Mouse (Mus musculus): Measurements from ENCODE around the gene Slc35e3.
"Not testable (repeated sequence)": the region's sequence is repeated elsewhere in the genome, so short reads cannot be mapped to it uniquely, and the experiment has no call there.

Gene Slc35e3

DNA sequence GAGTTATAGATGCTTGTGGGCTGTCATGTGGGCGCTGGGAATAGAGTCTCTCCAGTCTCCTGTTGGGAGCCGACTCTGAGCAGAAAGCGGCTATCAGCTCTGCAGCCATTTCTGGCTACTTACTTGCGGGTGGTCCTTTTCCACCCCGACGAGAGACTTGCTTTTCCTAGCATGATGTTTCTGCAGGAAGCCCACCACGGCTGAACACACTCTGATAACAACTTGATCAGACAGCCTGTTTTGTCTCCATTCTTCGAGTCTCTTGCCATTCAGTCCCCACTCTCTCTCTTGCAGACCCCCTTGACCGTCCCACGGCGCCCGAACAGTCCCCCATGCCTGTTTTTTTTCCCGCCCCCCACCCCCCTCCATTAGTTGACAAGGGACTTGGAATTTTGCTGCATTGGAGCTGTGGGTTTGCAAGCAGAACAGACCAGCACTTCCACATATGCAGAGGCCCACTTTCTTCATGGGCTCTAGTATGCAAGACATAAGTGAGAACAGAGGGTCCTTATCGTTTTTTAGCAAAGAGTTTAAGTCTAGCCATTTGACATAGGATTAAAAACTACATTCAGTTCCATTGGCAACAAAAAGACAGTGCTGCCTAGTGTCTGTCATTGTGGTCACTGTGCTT, 13.1 kb downstream of the Slc35e3 start:
- no peak for DNase-seq (ENCODE audit: low spot score in 2 of 2)

DNA sequence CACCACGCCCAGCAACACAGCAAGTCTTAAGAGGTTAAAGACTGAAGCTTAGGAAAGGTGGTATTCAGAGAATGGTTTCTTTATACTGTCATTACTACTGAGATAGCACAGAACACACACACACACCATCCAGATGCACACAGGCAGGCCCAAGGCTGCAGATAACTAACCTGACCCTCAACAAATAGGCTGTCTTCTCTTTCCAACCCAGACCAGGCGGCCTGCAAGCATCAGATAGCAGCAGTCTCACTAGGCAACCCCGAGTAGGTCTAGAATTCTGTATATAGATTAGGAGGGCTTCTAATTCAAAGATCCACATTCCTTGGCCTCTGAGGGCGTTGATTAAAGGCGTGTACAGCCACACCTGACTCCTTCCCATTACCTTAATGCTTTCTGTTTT, 14.0 kb downstream of the Slc35e3 start:
- DNase-seq (ENCODE audit: low spot score in 2 of 2) = no peak

DNA sequence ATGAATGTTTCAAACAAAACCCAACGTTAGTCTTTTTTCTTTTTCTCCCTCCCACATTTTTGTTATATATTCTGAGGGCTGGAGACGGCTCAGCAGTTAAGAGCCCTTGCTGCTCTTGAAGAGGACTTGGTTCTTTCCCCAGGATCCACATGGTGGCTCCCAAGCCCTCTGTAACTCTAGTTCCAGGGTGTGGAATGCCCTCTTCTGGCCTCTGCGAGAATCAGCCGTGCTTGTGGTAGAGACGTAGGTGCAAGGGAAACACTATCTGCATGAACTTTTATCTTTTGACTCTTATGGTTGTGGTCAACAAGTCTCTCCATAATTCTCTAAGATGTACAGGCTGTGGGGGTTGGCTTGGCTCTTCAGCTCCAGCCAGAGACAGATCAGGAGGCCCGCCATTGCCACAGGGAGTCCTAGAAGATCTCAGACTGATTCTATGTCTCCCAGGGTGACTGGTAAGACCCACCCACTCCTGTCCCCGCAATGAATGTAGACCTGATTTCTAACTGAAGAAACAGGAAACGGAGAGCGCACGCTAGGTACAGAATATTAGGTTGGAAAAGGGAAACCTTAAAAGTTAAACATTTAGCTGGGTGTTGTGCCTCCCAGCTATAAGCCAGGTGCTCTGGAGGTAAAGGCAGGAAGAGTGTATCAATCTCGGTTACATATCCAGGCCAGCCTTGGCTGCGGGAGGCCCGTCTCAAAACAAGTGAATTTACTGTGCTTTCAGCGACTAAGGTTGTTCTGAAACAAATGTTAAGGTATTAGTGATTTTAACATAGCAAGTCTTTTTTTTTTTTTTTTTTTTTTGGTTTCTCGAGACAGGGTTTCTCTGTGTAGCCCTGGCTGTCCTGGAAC, 14.7 kb downstream of the Slc35e3 start:
- peak in 1 of 2 experiments; percentile 54 for DNase-seq (ENCODE audit: low spot score in 2 of 2)

DNA sequence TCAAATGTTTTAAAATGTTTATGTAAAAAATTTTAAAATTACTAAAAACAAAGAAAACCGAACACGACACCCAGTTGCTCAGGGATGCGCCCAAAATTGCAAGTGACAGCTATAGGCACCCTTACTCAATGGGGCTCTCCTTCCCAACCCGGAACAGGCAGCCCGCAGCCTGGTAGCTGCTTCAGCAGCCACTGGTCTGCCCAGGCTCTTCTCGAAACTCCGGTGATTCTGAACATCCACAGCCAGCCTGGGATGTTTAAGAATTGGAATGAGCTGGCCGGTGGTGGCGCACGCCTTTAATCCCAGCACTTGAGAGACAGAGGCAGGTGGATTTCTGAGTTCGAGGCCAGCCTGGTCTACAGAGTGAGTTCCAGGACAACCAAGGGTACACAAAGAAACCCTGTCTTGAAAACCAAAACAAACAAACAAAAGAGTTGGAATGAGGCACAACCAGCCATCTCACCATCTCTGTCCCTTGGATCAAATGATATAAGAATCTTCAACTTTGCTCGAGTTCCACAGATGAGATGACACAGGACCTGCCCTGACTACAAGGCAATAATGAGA, 15.4 kb downstream of the Slc35e3 start:
- no peak for DNase-seq (ENCODE audit: low spot score in 2 of 2)

DNA sequence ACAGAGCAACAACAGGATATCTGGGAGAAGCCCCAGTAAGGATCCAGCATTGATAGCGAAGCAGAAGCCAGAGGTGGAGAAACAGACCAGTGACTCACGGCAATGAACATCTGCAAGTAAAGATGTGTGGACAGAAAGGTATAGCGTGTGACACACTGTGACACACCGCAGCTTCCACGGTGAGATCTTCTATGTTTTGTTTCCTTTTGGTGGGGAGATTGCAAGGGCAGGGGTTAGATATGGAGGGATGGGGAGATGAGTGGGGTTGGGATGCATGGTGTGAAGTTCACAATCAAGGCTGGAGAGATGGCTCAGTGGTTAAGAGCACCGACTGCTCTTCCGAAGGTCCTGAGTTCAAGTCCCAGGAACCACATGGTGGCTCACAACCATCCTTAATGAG, 16.0 kb downstream of the Slc35e3 start:
- no peak for DNase-seq (ENCODE audit: low spot score in 2 of 2)

DNA sequence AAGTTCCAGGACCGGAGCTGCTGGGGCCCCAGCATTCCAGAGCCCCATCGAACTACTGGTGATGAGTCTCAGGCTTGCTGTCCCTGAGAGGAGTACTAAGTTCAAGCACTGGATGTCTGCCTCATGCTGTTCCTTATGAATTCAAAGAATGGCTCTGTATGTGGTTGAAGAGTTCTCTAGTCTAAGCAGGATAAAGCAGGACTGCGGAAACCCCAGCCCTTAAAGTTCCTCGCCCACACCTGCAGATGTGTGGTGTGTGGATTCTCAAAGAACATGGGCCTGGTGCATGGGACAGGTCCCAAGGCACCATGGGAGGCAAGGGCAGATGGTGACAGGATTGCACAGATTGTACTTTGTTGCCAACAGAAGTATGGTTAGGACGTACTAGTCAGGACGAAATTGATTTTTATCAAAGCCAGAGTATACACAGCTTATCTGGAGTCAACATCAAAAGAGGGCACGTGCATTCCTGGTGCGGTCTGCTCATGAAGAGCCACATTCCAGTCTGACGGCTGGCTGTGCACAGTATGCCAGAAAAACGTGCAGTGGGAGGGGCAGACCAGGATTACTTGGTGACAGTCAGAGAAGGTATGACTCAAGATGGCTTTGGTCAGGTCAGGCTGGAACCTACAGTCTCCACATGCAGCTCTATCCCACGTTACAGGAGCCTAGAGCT, 16.9 kb downstream of the Slc35e3 start:
- DNase-seq (ENCODE audit: low spot score in 2 of 2) = no peak

DNA sequence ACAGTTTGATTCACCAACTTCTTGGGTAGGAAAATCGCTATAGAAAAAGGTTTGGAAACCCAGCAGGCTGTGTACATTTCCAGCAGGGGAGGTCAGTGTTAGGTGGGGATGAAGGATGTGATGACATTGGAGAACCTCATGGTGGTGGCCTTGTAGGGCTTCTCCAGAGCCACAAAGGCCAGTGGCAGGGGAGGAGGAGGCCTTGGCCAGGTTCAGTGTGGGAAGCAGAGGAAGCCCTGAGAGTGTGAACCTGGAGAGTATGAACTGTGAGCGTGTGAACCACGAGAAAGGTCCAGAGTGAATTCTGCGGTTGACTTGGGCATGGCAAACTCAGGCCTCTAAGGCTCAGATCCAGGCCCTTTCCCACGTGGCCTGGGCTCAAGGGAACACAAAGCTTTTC, 17.6 kb downstream of the Slc35e3 start:
- no peak for DNase-seq (ENCODE audit: low spot score in 2 of 2)

DNA sequence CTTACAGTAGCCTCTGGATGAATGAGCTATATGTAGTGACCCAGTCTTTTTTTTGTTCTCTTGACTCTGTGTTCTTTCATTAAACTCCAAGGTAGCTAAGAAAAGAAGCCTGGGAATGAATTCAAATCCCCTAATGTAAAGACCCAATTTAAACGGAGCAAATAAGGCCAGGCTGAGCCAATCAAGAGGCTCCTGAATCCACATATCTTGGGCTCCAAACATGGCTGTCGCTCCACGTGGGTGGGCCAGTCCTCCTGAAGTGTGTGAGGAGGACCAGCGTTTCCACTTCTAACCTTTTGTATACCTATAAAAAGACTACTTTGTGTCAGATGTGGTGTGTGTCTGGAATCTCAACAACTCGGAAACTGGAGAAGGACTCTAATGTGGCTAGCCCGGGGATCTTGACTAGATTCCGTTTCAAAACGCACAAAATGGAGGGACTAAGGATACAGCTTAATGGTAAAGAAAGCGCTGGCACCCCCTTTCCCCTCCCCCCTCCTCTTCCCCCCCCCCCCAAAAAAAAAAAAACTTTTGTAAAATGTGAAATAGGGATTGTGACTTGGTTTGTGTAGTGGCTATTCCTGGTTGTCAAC, 18.6 kb downstream of the Slc35e3 start:
- no peak for DNase-seq (ENCODE audit: low spot score in 2 of 2)

DNA sequence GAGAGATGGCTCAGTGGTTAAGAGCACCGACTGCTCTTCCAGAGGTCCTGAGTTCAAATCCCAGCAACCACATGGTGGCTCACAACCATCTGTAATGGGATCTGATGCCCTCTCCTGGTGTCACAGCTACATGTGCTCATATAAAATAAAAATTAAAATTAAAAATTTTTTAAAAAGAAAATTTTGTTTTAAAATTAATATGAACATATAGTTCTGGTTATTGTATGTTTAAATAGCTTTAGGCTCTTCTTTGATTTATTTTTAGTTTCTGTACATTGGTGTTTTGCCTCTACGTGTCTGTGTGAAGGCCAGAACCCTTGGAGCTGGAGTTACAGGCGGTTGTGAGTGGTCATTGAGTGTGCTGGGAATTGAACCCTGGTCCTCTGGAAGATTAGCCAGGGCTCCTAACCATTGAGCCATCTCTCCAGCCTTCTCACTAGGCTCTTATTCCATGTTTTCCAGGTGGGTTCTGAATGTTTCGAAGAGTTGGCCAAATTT, 19.2 kb downstream of the Slc35e3 start:
- no peak for DNase-seq (ENCODE audit: low spot score in 2 of 2)

DNA sequence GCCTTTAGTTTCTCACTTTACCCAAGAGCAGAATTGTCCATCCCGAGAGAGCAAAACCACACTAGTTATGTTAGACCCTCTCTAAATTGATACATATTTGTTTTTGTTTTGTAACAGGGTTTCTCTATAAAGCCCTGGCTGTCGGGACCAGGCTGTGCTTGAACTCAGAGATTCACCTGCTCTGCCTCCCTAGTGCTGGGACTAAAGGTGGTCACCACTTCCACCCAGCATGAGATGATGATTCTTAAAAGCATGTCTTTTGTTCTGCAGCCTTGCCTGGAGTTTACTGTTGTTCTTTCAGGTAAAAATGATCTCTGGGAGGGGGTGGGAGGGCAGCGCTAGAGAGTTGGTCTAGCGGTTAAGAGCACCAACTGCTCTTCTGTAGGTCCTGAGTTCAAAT, 19.8 kb downstream of the Slc35e3 start:
- DNase-seq (ENCODE audit: low spot score in 2 of 2) = no peak

DNA sequence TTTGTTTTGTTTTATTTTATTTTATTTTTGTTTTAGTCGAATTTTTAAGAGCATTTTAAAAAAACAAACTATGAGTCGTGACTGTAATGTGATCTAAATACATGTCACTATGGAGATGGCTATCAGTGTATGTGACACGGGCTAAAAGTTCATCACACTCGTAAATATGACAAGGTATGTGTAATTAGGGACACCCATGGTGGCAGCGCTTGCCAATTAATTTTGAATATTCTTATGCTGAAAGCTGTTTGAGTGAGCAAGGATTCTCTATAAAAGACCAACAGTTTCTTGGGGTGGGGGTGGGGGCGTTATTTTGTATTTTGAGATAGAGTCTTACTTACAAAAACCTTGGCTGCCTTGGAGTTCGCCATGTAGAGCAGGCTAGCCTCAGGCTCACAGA, 20.5 kb downstream of the Slc35e3 start:
- no peak for DNase-seq (ENCODE audit: low spot score in 2 of 2)

DNA sequence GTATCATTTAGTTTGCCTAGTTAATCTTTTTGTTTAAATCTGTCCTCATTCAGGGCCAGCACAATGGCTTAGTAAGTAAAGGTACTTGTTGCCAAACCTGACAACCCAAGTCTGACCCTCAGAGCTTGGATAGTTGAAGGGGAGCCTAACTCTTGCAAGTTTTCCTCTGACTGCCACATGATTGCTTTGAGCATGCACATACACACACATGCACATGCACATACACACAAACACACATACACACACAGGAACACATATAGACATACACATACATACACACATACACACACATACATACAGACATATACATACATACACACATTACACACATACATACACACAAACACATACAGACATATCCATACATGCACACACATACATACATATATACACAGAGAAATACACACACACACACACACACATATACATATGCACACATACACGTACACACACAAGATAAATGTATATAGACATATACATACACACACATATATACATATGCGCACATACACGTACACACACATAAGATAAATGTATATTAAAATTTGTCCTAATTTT, 21.3 kb downstream of the Slc35e3 start:
- DNase-seq (ENCODE audit: low spot score in 2 of 2) = no peak

DNA sequence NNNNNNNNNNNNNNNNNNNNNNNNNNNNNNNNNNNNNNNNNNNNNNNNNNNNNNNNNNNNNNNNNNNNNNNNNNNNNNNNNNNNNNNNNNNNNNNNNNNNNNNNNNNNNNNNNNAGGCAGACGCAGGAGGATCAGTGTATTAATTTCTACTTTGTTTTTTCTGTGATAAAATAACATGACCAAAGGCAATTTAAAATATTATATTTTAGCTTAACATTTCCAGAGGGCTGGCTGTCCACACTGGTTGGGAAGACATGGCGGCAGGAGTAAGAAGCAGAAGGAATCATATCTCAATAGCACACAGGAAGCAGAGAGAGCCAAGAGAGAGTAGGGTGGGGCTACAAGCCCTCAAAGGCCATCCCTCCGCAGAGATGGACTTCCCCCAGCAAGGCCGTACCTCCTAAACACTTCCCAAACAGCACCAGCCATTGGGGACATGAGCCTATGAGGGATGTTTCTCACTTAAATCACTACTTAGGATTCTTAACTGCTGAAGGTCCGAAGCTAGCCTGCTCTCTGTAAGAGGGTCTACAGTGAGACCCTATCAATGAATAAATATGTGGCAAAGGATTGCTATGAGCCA, 21.9 kb downstream of the Slc35e3 start:
- DNase-seq (ENCODE audit: low spot score in 2 of 2) = no peak

DNA sequence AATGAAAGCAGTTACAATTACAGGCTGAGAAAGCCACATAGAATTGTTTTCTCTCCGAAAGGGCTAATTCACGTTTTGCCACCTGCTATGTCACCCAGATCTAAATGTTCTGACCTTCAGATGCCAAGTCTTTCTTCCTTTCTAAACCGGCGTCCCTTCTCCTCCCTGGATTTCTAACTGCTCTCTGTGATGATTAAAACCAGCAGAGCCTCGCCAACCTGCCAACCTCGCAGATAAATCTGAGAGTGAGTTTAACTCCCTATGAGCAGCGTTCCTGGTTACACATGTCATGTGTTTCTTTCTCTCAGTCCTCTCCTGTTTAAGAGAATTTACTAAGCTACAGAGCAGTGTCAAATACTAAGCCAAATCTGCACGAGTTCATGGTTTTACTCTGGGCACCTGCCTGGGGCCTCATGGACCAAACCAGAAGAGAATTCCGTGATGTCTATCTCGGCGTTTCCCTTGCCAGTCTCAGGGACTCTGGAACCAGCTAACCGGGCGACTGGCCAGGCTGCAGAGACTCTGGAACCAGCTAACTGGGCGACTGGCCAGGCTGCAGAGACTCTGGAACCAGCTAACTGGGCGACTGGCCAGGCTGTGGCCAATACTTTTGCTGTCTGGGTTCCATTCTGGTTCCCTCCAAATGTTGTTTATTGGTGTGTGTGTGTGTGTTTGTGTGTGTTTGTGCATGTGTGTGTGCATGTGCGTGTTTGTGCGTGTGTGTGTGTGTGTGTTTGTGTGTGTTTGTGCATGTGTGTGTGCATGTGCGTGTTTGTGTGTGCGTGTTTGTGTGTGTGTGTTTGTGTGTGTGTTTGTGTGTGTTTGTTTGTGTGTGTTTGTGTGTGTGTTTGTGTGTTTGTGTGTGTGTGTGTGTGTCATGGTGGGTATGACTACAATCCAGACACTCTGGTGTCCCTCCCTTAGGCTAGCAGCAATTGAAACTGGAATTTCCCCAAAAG, 27.7 kb downstream of the Slc35e3 start:
- DNase-seq (ENCODE audit: low spot score in 2 of 2) = peak in 1 of 2 experiments; percentile 52

DNA sequence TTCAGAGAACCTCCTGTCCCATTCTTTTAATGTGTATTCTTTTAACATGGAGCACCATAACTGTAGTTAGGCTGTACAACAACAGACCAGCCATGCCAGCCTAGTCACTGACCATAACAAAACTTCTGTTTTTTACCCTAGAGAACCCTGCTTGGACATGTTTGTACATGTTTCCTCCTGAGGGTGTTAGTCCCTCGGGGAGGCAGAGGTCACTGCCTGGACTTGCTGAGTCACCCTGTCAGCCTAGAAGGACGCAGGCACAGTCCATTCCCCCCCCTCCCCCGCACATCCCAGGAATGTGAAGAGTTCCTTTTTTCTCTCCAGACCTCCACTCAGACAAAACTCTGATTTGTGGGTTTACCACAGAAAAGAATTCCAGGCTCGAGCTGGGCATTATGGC, 28.6 kb downstream of the Slc35e3 start:
- DNase-seq (ENCODE audit: low spot score in 2 of 2) = peak; percentile 52 to 63

DNA sequence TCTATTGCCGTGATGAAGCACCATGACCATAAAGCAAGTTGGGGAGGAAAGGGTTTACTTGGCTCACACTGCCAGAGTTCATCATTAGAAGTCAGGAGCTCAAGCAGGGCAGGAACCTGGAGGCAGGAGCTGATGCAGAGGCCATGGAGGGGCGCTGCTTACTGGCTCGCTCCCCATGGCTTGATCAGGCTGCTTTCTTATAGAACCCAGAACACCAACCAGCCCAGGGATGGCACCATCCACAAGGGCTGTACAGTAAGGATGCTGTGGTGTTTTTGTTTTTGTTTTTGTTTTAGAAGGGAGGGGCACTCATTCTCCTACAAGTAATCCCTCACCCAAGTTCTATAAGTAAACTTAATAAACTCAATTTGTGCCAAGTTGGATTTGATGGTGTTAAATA, 29.5 kb downstream of the Slc35e3 start:
- DNase-seq (ENCODE audit: low spot score in 2 of 2) = no peak

DNA sequence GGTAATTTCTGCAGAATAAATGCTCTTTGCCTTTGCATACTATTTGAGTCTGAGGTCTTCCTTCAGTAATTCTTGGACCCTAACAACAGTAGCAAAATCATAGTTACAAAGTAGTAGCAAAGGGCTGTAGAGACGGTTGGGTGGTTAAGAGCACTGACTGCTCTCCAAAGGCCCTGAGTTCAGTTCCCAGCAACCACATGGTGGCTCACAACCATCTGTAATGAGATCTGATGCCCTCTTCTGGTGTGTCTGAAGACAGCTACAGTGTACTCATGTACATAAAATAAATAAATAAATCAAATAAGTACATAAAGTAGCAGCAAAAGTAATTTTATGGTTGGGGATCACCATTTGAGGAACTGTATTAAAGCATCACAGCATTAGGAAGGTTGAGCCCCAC, 30.5 kb downstream of the Slc35e3 start:
- not testable (repeated sequence) for DNase-seq (ENCODE audit: low spot score in 2 of 2)

DNA sequence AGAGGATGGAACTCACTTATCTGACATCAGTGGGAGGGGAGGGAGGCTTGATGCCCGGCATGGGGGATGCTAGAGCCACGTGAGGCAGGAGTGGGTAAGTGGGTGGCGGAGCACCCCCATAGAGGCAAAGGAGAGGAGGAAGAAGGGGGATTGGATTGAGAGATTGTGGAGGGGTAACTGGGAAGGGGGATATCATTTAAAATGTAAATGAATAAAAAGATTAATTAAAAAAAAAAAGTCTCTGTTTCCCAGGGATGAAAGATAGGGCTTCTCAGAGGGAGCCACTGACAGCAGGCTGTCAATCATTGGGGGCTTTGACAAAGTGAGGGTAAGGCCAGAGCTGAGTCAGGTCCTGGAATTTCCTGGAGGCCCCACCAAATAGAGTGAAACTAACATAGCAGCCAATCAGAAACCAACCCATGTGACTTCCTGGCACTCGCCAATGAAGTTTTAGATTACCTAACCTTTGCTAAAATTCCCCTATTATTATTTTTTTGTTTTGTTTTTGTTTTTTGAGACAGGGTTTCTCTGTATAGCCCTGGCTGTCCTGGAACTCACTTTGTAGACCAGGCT, 31.2 kb downstream of the Slc35e3 start:
- DNase-seq (ENCODE audit: low spot score in 2 of 2) = no peak

DNA sequence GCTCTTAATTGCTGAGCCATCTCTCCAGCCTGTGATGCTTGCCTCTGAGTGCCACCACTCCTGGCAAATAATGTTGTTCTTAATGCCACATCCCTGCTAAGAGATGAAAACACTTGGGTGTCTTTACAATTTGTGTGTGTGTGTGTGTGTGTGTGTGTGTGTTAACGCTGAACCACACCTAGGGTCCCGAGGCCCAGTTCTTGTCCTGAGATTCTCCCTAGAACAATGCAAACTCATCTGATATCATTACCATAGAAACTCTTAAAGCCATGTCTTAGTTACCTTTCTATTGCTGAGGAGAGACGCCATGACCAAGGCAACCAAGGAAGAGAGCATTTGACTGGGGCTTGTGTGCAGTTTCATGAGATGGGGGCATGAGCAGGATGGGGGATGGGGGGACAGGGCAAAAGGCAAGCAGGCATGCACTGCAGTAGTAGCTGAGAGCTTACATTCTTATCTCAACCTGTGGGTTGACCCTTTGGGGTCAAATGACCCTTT, 32.1 kb downstream of the Slc35e3 start:
- no peak for DNase-seq (ENCODE audit: low spot score in 2 of 2)

DNA sequence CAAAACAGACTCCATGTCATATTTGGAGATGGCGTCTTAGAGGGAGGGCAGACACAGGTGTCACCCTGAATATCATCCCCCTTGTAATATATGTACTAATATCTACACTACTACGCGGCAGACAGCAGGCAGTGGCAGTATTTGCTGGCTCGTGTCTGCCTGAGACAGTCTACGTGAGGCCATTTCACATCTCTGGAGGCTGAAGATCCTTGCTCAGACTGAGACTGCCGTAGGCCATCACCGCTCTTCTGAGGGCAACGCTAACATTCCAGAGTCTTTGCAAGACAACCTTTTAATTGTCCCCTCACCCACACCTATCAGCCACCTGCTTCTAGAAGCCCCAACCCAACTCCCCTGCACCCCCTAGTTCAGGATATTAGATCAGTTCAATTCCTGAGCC, 32.7 kb downstream of the Slc35e3 start:
- DNase-seq (ENCODE audit: low spot score in 2 of 2) = no peak
